Mouse (Mus musculus) midbrain, postnatal 0 days (tissue): ENCODE results near the gene Ppp1r1c. TPM values are rescaled to one million over a fixed set of nuclear protein-coding genes. Genes with fewer than 3 reads are reported as not detected.

ENCODE experiments used
- ATAC-seq: fragments of 200-750 bp; cut with Nextera tagmentation; 2 replicates; pipeline ENCODE4 v1.8.0; 2017; ENCODE audit warnings: moderate number of reproducible peaks, mild to moderate bottlenecking, moderate TSS enrichment, moderate library complexity; ENCODE audit not compliant: low FRiP score
- DNase-seq: peaks from one replicate; pipeline ENCODE4 v3.0.0-alpha.2; 2015; ENCODE audit warnings: low spot score
- H3K27ac ChIP-seq: fragments of 300-500 bp; sonication (generic); 2 replicates; pipeline ENCODE4 v1.5.1; 2014; ENCODE audit warnings: low read depth, mild to moderate bottlenecking, low read length, mixed read lengths
- H3K27me3 ChIP-seq: fragments of 300-500 bp; sonication (generic); 2 replicates; pipeline ENCODE4 v1.6.1; 2014; ENCODE audit warnings: low read length, control low read depth, mixed read lengths; ENCODE audit not compliant: insufficient read depth
- H3K36me3 ChIP-seq: fragments of 300-500 bp; sonication (generic); 2 replicates; pipeline ENCODE4 v1.6.1; 2014; ENCODE audit warnings: low read length, control low read depth, mixed read lengths; ENCODE audit not compliant: insufficient read depth
- H3K4me1 ChIP-seq: fragments of 300-500 bp; sonication (generic); 2 replicates; pipeline ENCODE4 v1.6.1; 2014; ENCODE audit warnings: mild to moderate bottlenecking, control low read depth, antibody characterized with exemption, low read length, mixed read lengths; ENCODE audit not compliant: insufficient read depth
- H3K4me2 ChIP-seq: fragments of 300-500 bp; sonication (generic); 2 replicates; pipeline ENCODE4 v1.6.1; 2014; ENCODE audit warnings: low read depth, mild to moderate bottlenecking, low read length, mixed read lengths; ENCODE audit not compliant: poor library complexity, severe bottlenecking
- H3K4me3 ChIP-seq: fragments of 300-500 bp; sonication (generic); 2 replicates; pipeline ENCODE4 v1.5.1; 2014; ENCODE audit warnings: low read depth, mild to moderate bottlenecking, low read length, moderate library complexity
- H3K9ac ChIP-seq: fragments of 300-500 bp; sonication (generic); replicated peaks from 2 replicates; pipeline ENCODE4 v1.6.1; 2014; ENCODE audit warnings: mild to moderate bottlenecking, low read length, moderate library complexity, mixed read lengths; ENCODE audit not compliant: poor library complexity, severe bottlenecking
- H3K9me3 ChIP-seq: fragments of 300-500 bp; sonication (generic); 2 replicates; pipeline ENCODE4 v1.6.1; 2016; ENCODE audit warnings: low read length, control low read depth
- CTCF ChIP-seq: IDR thresholded peaks from 2 replicates; pipeline ENCODE4 v1.5.1; 2016; ENCODE audit warnings: antibody characterized with exemption, mild to moderate bottlenecking
- WGBS: fragments of 180-500 bp; shearing (Covaris S2); extraction: QIAGEN DNeasy Blood & Tissue Kit; methylation state at CpG from one replicate; pipeline ENCODE4 v1.1.7; 2014; 5-methylcytosine and 5-hydroxymethylcytosine counted together
- polyA plus RNA-seq: library from polyadenylated mRNA; unstranded; fragments of >200 nt; fragmentation: Nextera tagmentation; extraction: Ambion mirVana; gene quantifications from 2 replicates; pipeline ENCODE4 v1.2.1, GENCODE M21; 2015
- total RNA-seq: library from RNA; depleted of rRNA; stranded (reverse); fragments of >200 nt; gene quantifications from 2 replicates; pipeline ENCODE4 v1.2.3, GENCODE M21; 2014; rRNA removed

Gene Ppp1r1c
- 3.7 and 7.4 TPM in 2 replicates for total RNA-seq
- polyA plus RNA-seq: 3.0 and 3.9 TPM in 2 replicates

- Histone ChIP-seq H3K27ac (no peak within 1 kb of the TSS), H3K27me3 (no peaks in the 10 kb centered on the region), H3K9me3 (no peaks in the 10 kb centered on the region), H3K9ac (no peak within 1 kb of the TSS), H3K4me3 (no peak within 1 kb of the TSS), H3K4me2 (peak within 1 kb of the TSS; percentile 18; the same call in 1 of the 2 replicates), H3K4me1 (0 out of 2 replicates have a peak, but pooled peaks cover 2% of the 10 kb centered on the region), H3K36me3 (no peaks in the 10 kb centered on the region)
- DNase-seq: peak; percentile 5
- 52% methylated on average over 6 of the region's 6 CpGs for WGBS
- peak; percentile 54; the same call in 1 of the 2 replicates for ATAC-seq
- TF ChIP-seq CTCF: no peak
These were observed at the start of gene Ppp1r1c for GRCm38 (mm10) chr2:79707575-79707974. TSS of gene Ppp1r1c (plus strand) at chr2:79707780.

- no peaks in the 10 kb centered on the region for H3K9me3 ChIP-seq
- no peak for TF ChIP-seq CTCF
- 75% methylated on average over 12 of the region's 12 CpGs for WGBS
- DNase-seq: no peak
- H3K4me2 ChIP-seq: no peak overlapping the region
- no peak overlapping the region for H3K27ac ChIP-seq
- no peak overlapping the region for H3K4me3 ChIP-seq
- H3K36me3 ChIP-seq: peaks cover 18% of the 10 kb centered on the region
- no peaks in the 10 kb centered on the region for H3K4me1 ChIP-seq
- no peak overlapping the region for H3K9ac ChIP-seq
- no peaks in the 10 kb centered on the region for H3K27me3 ChIP-seq
- no peak for ATAC-seq
These were observed 47.0 kb upstream of the Ppp1r1c start for GRCm38 (mm10) chr2:79660417-79661185.

- H3K4me2 ChIP-seq: no peak overlapping the region
- H3K4me3 ChIP-seq: no peak overlapping the region
- no peak for TF ChIP-seq CTCF
- no peak overlapping the region for H3K9ac ChIP-seq
- ATAC-seq: no peak
- no peaks in the 10 kb centered on the region for H3K4me1 ChIP-seq
- H3K9me3 ChIP-seq: no peaks in the 10 kb centered on the region
- 66% methylated on average over 7 of the region's 7 CpGs for whole genome bisulfite sequencing
- peak; percentile 27 for DNase-seq
- peaks cover 18% of the 10 kb centered on the region for H3K36me3 ChIP-seq
- H3K27ac ChIP-seq: no peak overlapping the region
- no peaks in the 10 kb centered on the region for H3K27me3 ChIP-seq
These were observed 46.0 kb upstream of the Ppp1r1c start for GRCm38 (mm10) chr2:79661486-79662104.

GRCm38 (mm10) chr2:79664532-79665286 is 42.9 kb upstream of the Ppp1r1c start:
- Histone ChIP-seq H3K9me3 (no peaks in the 10 kb centered on the region), H3K27ac (no peak overlapping the region), H3K4me2 (no peak overlapping the region), H3K9ac (no peak overlapping the region), H3K4me1 (no peaks in the 10 kb centered on the region), H3K4me3 (no peak overlapping the region), H3K36me3 (peaks cover 5% of the 10 kb centered on the region; the same call in 1 of the 2 replicates), H3K27me3 (no peaks in the 10 kb centered on the region)
- ATAC-seq: no peak
- no peak for DNase-seq
- WGBS: 48% methylated on average over 3 of the region's 3 CpGs
- TF ChIP-seq CTCF: no peak

GRCm38 (mm10) chr2:79665492-79665891 is 42.1 kb upstream of the Ppp1r1c start:
- peaks cover 5% of the 10 kb centered on the region; the same call in 1 of the 2 replicates for H3K36me3 ChIP-seq
- TF ChIP-seq CTCF: no peak
- DNase-seq (no peak), ATAC-seq (no peak)
- WGBS: 50% methylated on average over 3 of the region's 3 CpGs
- H3K27ac ChIP-seq: no peak overlapping the region
- no peaks in the 10 kb centered on the region for H3K27me3 ChIP-seq
- no peaks in the 10 kb centered on the region for H3K9me3 ChIP-seq
- no peaks in the 10 kb centered on the region for H3K4me1 ChIP-seq
- no peak overlapping the region for H3K9ac ChIP-seq
- H3K4me2 ChIP-seq: no peak overlapping the region
- H3K4me3 ChIP-seq: no peak overlapping the region
